26 mouse cellular contexts compared by ENCODE assay signal in the genomic region with DNA sequence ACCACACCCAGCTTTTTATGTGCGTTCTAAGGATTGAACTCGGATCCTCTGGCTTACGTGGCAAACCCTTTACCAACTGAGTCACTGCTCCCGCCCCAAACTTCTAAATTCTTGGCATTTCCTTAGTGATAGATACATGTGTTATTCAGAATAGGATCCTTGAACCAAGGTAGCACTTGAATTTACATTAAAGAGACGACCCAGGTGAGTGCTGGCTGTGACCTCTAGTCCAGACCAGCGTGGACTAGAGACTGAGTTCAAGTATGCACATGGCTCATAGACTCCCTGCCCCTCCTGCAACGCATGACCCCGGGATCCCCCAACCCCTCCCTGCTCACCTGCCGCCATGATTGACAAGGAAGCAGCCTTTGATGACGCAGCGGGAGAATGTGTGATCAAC. TPM values are rescaled to one million over a fixed set of nuclear protein-coding genes. Genes with fewer than 3 reads are reported as not detected.
"Had no signal": no experiment of that assay in that cellular context is flagged by ENCODE, and none has a peak within 500 bp of the region (broad histone marks: within the 10 kb centered on the region; RNA-seq: fewer than 3 reads in every experiment).

No protein-coding gene starts in this region.

- H3K27me3 ChIP-seq: embryonic facial prominence, embryonic 12.5 days; embryonic facial prominence, embryonic 13.5 days; embryonic facial prominence, embryonic 15.5 days; forebrain, embryonic 12.5 days; forebrain, embryonic 13.5 days; forebrain, embryonic 15.5 days had no signal

- H3K4me2 ChIP-seq: embryonic facial prominence, embryonic 12.5 days; embryonic facial prominence, embryonic 13.5 days; embryonic facial prominence, embryonic 15.5 days; forebrain, embryonic 12.5 days; forebrain, embryonic 13.5 days; forebrain, embryonic 15.5 days had no signal

- ATAC-seq: forebrain, embryonic 13.5 days; forebrain, embryonic 14.5 days; forebrain, embryonic 15.5 days; forebrain, embryonic 16.5 days; forebrain, postnatal 0 days had no signal

- H3K36me3 ChIP-seq: embryonic facial prominence, embryonic 10.5 days; embryonic facial prominence, embryonic 12.5 days; embryonic facial prominence, embryonic 13.5 days; embryonic facial prominence, embryonic 15.5 days; forebrain, embryonic 10.5 days; forebrain, embryonic 12.5 days; forebrain, embryonic 15.5 days; heart, embryonic 10.5 days had no signal

- DNase-seq: cerebellum, postnatal 10 days; cerebellum, postnatal 14 days; cerebellum, postnatal 25 days; cerebellum, postnatal 36 days; embryo, embryonic 11 days; forebrain, postnatal 0 days; gastrocnemius, adult 2 months; gastrocnemius, postnatal 10 days; gastrocnemius, postnatal 14 days; gastrocnemius, postnatal 25 days; gastrocnemius, postnatal 36 days; heart, adult 11 months; heart, adult 18-20 months; heart, adult 2 months had no signal

- H3K9me3 ChIP-seq: embryonic facial prominence, embryonic 10.5 days; embryonic facial prominence, embryonic 12.5 days; embryonic facial prominence, embryonic 13.5 days; embryonic facial prominence, embryonic 15.5 days; forebrain, embryonic 10.5 days; forebrain, embryonic 12.5 days; forebrain, embryonic 13.5 days; forebrain, embryonic 15.5 days; heart, embryonic 10.5 days had no signal

- H3K9ac ChIP-seq: embryonic facial prominence, embryonic 12.5 days; embryonic facial prominence, embryonic 13.5 days; embryonic facial prominence, embryonic 15.5 days; forebrain, embryonic 12.5 days; forebrain, embryonic 13.5 days; forebrain, embryonic 15.5 days; forebrain, postnatal 0 days had no signal

- H3K4me3 ChIP-seq: embryonic facial prominence, embryonic 10.5 days; embryonic facial prominence, embryonic 12.5 days; embryonic facial prominence, embryonic 13.5 days; embryonic facial prominence, embryonic 15.5 days; erythroblast, embryonic 14.5 days; forebrain, embryonic 10.5 days; forebrain, embryonic 12.5 days; forebrain, embryonic 13.5 days; forebrain, embryonic 15.5 days; gastrocnemius, adult 2 months; heart, adult 2 months; heart, embryonic 10.5 days had no signal

- H3K27ac ChIP-seq: embryonic facial prominence, embryonic 10.5 days; embryonic facial prominence, embryonic 12.5 days; embryonic facial prominence, embryonic 13.5 days; embryonic facial prominence, embryonic 15.5 days; forebrain, embryonic 10.5 days; forebrain, embryonic 12.5 days; forebrain, embryonic 13.5 days; forebrain, embryonic 15.5 days; gastrocnemius, adult 2 months; heart, adult 2 months; heart, embryonic 10.5 days had no signal

- H3K4me1 ChIP-seq: forebrain, embryonic 15.5 days; heart, embryonic 10.5 days had no signal

RNA-seq across cellular contexts. Expression of gene Baiap2l1, which starts 48.3 kb away (rescaled TPM):
- polyA plus RNA-seq: erythroblast, embryonic 14.5 days had no signal
